Mouse (Mus musculus) kidney, postnatal 10 days (tissue): ENCODE measurements around the gene Gcdh.

Source experiments
- DNase-seq: peaks from one replicate; pipeline ENCODE4 v3.0.0; 2021; ENCODE audit warnings: mixed read lengths

Gcdh gene

DNA sequence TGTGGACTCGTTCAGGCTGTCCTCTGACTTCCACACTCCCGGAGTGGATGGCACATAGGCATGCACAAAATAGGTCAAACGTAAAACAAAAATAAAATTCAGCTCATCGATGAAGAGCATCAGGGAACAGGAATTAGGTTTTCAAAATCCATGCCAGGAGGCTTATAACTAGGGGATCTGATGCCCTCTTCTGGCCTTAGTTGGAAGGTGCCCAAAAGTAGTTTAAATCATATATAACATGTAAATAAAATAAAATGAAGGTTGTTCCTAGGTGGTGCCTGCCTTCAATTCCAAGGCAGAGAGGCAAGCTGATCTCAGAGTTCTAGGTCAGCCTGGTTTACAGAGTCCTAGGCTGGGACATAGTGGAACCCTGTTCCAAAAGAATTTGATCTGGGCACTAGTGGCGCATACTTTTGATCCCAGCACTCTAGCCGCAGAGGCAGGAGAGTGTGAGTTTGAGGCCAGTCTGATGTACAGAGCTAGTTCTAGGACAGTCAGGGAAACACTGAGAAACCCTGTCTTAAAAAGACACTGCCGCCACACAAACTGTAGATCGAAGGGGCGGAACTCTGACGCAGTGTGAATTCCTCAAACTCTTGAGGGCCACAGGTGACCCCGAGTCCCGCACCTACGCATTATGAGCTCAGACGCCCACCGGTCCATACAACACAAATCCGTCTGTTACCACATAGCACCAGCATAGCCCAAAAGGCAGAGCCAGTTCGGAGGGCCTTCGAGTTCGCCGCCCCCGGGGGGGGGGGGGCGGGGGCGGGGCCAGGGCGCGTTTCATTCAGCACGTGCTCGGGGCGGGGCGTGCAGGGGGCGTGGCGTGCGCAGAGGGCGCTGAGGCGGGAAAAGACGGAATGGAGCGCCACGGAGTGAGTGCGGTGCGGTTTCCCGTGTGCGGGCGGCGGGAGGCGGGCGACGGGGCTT is 22.1 kb downstream of the Gcdh start, which contains the start of gene Syce2:
Gene Syce2, plus strand, starts transcription at position 736 of the 933 bp plus-strand sequence.
- peak; percentile 92 for DNase-seq

DNA sequence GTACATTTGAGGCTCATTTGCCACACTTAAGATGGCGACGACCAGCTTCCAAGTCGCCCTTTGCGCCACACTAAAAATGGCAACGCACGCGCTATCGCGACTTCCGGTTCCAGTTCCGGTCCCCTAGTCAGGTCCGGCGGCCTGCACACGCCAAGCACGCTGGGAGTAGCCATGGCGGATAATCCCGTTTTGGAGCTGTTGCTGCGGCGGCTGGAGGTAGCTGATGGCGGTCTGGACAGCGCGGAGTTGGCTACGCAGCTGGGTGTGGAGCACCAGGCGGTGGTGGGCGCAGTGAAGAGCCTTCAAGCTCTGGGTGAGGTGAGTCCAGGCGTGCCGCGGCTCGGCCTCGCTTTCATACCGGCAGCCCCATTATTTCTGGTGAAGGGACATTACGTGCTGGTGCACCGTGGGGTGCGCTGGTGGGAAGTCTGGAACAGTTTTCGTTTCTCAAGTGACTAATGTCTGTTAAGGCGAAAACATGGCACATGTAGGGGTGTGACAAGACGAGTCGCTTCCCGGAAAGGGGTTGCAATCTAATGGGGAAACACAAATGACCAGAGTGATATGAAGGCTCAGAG is 36.8 kb downstream of the Gcdh start, which contains the start of gene Farsa:
Gene Farsa, plus strand, starts transcription at position 126 of the 578 bp plus-strand sequence.
- DNase-seq: peak; percentile 96

DNA sequence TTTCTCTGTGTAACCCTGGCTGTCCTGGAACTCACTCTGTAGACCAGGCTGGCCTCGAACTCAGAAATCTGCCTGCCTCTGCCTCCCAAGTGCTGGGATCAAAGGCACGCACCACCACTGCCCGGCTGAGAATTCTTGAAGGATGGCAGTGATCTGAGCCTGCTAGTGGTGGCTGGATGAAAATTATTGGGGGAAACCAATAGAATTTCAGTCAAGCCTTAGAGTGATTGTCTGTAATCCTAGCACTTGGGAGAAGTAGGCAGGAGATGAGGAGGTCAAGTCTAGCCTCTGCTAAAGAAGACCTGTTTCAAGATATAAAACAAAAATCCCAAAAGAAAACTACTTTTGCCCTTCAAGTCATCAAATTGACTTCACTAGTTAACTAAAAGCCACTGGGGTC is 37.3 kb downstream of the Gcdh start:
- DNase-seq: no peak

DNA sequence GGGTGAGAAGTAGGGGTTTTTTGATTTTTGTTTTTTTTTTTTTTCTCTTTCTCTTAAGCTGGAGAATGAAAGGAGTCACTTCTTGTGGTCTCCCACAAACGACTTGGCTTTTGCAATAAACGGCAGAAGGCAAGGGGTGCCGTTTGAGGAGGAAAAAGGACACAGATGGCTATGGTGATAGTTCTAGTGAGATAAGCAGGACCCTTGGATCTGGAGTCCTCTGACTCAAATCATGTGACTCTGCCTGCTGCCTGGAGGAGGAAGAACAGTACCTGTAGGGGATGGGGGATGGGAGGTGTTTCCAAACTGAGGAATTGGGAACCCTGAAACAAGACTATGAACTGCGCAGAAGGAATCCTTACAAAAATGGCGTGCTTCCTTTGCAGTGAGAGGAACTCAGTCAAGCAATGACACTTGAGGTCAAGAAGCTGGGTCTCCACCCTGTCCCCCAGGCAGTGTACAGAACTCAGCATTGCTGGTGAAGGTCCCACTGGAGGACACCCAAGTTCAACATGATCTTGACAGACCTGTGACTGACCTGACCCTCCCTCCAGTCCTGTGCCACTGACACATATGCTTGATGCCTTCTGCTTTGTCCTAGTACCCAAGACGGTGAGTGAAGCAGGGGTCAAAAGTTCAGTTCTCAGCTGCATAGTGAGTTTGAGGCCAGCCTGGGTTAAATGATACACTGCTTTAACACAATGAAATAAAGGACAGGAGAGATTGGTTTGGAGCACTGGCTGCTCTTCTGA is 45.9 kb downstream of the Gcdh start:
- no peak for DNase-seq

DNA sequence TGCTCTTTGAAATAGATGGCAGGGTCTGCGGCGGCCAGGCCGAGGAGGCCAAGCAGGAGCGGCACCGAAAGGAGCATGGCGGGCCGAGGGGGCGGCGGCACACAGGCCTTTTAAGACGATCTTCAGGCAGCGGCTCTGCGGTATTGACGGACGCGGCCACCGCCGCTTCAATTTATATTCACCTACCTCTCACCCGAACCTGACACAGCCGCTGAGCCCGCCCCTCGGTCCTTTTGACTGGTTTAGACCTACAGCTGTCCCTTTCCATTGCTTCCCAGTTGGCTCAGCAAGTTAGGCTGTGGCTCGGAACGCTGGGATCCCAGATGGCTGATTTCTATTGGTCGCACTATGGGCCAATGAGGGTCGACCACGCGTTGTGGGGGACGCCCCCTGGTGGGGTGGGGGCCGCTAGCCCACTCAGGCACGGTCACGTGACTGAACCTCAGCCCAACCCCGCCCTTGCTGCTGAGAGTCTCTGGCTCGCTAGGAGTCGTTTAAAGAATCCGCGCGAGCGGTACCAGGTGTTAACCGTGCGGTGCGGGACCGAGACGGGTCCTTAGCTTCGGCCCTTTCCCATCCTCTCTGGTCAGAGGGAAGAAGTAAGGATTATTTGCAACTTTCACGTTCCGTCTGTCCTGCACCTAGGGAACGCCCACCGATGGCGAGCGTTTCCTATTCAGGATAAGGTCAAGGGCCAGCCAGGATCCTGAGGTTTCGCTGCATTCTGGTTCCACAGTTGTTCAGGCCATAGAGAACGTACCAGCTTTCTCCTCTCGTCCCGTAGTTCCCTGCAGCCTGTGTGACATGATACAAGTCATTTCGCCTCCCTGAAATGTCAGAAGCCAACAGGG is 46.8 kb downstream of the Gcdh start, which contains the start of gene Calr:
Gene Calr, minus strand, starts transcription at position 213 of the 851 bp plus-strand sequence.
- DNase-seq: peak; percentile 99

DNA sequence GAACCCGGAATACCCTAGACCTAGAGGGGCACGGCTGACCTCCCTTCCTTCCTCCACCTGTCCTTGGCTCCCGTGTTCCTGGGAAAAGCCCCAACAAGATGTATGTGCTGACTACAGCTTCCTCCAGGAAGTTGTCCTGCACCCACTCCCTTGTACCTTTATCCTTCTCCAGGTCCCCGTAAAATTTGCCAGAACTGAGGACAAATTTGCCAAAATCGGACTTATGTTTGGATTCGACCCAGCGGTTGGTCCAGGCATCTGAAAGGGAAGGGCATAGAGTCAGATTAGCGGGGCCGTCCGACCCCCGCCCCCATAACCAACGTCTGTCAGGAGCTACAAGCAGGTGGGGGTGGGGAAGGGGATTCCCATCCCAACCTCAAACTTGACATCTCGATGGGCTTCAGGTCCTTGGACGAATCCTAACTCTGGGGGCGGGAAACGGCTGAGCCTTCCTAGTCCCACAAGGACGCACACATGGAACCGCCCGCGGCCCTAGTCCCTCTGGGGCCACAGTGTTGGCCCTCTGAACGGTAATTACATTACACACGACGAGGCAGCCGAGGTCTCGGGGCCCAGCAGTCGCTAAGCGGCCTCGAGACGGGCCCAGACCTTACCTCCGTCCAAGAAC is 47.5 kb downstream of the Gcdh start:
- no peak for DNase-seq

DNA sequence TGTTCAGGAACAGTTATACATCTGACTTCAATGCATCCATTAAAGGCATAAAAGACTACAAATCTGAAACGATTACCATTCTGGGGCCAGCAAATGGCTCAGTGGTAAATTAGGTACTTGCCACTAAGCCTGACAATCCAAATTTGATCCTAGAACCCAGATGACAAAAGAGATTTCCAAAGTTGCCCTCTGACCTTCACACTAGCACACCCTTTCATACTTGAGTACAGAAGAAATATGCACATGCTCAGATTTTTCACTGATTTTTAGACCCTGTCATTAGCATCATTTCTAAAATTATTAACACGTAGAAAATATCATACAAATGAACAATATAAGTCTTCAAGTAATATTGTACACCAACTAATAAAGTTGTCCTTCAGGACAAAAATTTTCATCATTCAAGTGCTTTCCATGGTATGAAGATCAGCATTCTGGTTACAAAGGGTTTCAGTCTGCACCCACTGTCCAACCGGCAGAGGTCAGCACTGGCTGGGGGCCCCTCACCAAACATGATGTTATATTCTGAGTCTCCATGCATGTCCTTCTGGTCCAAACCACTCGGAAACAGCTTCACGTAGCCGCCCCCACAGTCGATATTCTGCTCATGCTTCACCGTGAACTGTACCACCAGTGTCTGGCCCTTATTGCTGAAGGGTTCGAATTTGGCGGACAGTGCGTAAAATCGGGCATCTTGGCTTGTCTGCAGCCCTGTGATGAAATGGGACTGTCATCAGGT is 48.2 kb downstream of the Gcdh start:
- peak; percentile 74 for DNase-seq

DNA sequence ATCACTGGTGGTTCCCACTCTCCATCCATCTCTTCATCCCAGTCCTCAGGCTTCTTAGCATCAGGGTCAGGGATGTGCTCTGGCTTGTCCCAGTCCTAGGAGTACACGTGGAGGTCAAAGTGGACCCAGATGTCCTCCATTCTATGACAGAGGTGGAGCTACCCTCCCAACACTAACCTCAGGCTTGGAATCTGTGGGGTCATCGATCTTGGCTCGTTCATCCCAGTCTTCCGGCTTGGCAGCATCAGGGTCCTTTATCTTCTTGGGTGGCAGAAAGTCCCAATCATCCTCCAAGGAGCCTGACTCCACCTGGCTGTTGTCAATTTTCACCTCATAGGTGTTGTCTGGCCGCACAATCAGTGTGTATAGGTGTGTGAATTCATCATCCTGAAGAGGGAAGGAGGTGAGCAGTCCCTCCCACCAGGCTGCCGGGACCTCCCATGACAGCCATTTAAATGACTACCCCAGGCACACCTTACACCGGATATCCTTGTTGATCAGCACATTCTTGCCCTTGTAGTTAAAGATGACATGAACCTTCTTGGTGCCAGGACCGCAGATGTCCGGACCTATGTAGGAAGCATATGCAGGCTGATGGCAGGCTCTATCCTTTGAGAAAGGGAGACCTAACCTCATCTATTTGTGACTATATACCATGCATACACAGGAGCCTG is 49.2 kb downstream of the Gcdh start:
- no peak for DNase-seq

DNA sequence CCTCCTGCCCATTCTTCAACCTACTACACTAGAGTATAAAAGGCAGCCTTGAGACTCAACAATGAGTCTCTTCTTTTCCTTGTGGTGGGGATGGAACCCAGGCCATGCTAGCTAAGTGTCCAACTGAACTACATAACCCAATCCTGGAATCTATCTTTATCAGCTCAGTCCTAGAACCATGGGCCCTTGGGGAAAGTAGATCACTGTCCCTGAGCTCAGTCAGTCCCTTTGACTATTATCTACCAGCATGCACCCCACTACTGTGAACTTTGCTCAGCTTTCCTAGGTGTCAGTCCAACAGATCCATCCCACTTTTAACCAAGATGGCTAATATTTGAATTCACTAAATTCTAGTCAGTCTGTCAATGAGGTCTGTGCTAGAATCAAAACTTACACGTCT is 52.2 kb downstream of the Gcdh start:
- no peak for DNase-seq

DNA sequence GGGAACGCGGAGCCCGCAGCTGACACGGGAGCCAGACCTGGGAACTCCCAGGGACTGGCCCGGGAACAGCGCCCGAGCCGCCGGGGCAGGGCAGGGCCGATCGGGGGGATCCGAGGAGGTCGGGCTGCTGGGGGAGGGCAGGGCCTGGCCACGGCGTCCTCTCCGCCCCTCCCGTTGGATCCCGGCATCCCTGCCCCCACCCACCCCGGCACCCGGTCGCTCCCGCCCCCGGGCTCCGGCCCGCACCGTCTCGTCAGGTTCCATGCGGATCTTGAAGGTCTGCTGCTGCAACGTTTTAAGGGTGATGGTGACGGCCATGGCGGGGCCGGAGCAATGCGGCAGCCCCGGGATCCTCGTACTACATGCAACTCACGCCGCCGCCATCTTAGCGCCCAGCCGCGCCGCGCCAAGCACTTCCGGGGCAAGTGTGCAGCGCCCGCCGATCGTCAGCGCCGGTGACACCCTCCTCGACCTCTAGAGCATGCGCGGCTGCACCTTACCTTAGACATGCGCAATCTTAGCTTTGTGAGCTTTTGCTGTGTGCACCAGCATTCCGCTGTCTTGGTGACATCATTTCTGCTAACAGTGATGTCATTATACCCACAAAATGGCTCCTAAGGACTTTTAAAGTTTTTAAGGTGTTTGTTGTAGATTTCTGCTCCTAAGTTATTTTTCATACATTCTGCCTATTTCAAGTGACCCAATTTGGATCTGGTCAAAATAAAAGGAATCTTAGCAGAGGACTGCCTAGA is 53.3 kb downstream of the Gcdh start, which contains the start of gene Rad23a:
Gene Rad23a, minus strand, starts transcription at position 418 of the 752 bp plus-strand sequence.
- DNase-seq: peak; percentile 94

DNA sequence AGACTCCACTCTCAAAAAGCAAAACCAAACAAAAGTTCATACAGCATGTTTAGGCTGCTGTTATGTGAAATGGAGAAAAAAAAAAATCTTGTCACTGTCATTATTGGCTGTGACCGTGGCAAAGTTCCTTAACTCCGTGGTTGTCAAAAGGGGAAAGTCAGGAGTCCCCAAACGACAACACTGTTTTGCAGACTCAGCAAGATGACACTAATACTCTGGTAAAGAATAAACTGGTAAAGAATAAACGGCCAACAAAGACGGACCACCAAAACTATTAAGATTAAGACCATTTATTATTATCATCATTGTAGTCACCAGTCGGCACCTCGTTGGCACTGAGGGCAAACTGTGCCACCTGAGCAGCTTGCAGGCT is 53.9 kb downstream of the Gcdh start:
- no peak for DNase-seq

DNA sequence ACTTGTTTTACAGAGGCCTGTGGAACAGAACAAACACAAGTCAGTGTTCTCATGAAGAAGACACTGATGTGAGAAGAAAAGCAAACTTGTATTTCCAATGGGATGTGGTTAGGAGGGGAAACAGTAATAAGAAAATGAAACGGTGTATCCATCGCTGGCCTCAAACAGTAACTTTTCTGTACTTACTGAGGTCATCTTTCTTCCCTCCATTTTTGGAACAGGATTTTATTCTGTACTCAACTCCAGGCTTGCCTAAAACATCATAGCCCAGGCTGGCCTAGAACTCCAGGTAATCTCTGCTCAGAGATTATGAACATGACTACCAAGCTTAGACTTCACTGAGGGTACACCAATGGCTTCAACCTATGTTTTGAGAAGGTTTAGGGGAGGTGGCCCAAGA is 54.3 kb downstream of the Gcdh start:
- no peak for DNase-seq

DNA sequence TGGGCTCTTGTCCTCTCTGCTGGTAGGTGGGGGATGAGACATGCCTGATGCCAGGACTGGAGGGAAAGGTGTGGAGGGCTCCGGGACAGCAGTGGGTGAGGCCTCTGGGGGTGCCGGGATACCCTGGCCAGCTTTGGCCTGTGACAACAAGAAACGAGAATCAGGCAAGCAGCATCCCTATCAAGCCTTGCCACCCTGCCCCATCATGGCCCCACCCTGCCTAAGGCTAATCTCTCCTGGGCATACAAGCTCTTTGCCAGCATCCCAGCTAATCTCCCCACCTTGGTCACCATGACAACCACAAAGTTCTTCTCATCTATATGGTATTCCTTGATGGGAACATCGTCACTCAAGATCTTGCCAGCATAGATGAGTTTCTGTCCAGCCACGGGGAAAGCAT is 55.2 kb downstream of the Gcdh start:
- DNase-seq: no peak

DNA sequence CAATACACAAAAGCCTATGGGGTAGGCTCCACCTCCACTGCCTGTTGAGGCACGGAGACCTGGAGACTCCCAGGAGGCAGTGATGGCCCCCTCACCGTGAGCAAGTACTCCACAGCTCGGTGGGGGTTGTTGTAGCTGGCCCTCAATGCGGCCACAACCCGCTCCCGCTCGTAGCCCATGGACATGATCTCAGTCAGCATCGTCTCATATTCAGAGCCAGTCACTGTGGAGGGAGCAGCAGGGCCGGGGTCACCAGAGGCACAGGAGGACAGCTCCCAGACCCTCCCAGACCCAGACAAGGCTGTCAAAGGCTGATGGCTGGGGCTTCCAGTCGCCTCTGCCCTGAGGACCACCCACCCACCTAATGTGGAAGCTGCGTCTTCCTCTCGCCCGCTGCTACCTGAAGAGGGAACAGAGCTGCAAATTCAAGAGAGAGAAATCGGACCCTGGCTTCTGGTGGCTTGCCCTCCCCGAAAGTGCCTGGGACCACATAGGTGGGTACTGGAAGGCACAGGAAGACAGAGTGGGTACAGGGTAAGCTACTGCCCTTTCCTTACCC is 55.7 kb downstream of the Gcdh start:
- DNase-seq: no peak

DNA sequence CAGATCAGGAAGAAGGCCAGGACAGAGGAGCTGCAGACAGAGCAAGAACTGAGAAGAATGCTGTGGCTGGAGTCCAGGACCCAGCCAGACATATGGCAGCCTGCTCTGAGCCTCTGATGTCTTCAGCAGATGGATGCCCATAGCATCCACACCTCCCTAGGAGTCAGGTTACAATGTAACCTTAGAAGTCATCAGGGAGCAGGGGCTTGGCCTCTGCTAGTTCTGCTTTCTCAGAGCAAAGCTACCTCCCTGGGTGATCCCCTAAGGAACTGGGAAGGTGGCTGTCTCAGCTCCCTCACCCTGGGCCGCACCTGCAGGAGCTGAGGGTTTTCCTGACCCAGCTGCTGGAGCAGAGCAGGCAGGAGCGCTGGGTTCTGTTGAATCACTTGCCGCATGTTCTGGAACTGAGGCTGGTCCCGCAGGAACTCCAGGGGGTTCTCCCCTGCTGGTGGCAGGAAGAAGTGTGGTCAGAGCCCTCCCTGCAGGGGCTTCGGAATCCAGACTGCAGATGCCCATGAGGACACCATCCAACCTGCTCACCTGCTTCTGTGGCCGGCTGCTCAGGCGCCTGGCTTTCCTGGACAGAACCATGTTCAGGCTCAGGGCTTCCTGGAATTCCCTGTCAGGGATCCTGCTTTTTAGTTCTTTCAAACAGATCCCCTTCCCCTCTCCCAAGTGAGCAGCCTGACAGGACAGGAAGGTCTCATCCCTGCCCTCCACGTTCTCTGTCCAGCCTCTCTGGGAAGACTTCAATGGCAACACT is 56.4 kb downstream of the Gcdh start:
- DNase-seq: no peak
